Mouse (Mus musculus) liver, adult (tissue): Measurements from ENCODE around the gene Snurf.

Experiments
- GATA4 ChIP-seq: IDR thresholded peaks from 2 replicates; pipeline ENCODE4 v1.6.1; 2014; ENCODE audit warnings: mild to moderate bottlenecking, low read length; ENCODE audit not compliant: insufficient replicate concordance

Snurf gene

GRCm38 (mm10) chr7:60004606-60005330 lies at the start of gene Snurf, which contains the start of gene Gm38393:
Gene Snurf, minus strand, starts transcription at chr7:60005049.
Gene Gm38393, minus strand, starts transcription at chr7:60005064.
- no peak for TF ChIP-seq GATA4

- no peak for TF ChIP-seq GATA4
These were observed 42.8 kb upstream of the Snurf start for GRCm38 (mm10) chr7:60047481-60048201.

- no peak for TF ChIP-seq GATA4
These were observed 8.3 kb upstream of the Snurf start for GRCm38 (mm10) chr7:60013186-60013585.

- TF ChIP-seq GATA4: no peak
These were observed 3.0 kb upstream of the Snurf start for GRCm38 (mm10) chr7:60007727-60008360.

GRCm38 (mm10) chr7:60006262-60006661 lies 1.4 kb upstream of the Snurf start:
- TF ChIP-seq GATA4: no peak

GRCm38 (mm10) chr7:60003921-60004605 lies 786 bp downstream of the Snurf start:
- no peak for TF ChIP-seq GATA4

GRCm38 (mm10) chr7:60003006-60003865 lies 1.6 kb downstream of the Snurf start:
- no peak for TF ChIP-seq GATA4

- TF ChIP-seq GATA4: no peak
These were observed 26.2 kb downstream of the Snurf start for GRCm38 (mm10) chr7:59978646-59979045.
